Comparison of ENCODE assay signal across 24 mouse cellular contexts in the genomic region with DNA sequence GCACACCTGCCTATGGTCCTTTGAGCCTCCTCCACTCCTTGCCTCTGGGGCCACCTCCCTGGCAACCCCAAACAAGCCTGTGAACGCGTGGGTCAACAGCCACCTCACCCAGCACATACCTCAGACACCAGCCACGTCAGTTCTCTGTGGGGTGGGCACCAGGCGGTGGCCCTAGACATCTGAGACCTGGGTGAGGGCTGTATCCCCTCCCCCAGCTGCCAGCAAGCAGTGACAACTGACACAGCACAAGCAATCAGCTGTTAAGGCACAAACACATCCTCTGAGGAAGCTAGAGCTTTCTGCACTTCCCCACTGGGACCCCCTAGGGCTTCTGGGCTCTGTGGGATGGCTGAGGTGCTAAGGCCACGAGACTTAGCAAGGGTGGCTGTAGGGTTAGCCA. TPM values are rescaled to one million over a fixed set of nuclear protein-coding genes. Genes with fewer than 3 reads are reported as not detected.
A peak's percentile ranks its signal among the peaks of the same experiment; 100 is the strongest.
DNase-seq lines count a peak whose midpoint lies in the region; ATAC-seq and TF ChIP-seq lines count a peak whose summit lies in the region.
"Had no signal": no experiment of that assay in that cellular context is flagged by ENCODE, and none has a peak within 500 bp of the region (broad histone marks: within the 10 kb centered on the region; RNA-seq: fewer than 3 reads in every experiment).

No protein-coding gene starts in this region.

- peaks cover 100% of the 10 kb centered on the region for H3K4me1 ChIP-seq in erythroblast, embryonic 14.5 days (ENCODE audit: control insufficient read depth)
- H3K4me1 ChIP-seq in liver, embryonic 13.5 days (replicated peaks), result peaks cover 100% of the 10 kb centered on the region
- H3K4me1 ChIP-seq in liver, embryonic 11.5 days (replicated peaks; ENCODE audit: control insufficient read depth, insufficient read depth, low read length), result peaks cover 56% of the 10 kb centered on the region
- H3K4me1 ChIP-seq in bone marrow, adult 2 months (ENCODE audit: control insufficient read depth, insufficient read depth, low read length), result peaks cover 23% of the 10 kb centered on the region
- H3K4me1 ChIP-seq in liver, embryonic 15.5 days (replicated peaks), result peaks cover 100% of the 10 kb centered on the region
- H3K4me1 ChIP-seq: forebrain, embryonic 13.5 days; midbrain, embryonic 15.5 days had no signal

- WGBS in liver, embryonic 13.5 days (ENCODE audit: insufficient replicate concordance), result 60% methylated on average over 5 of the region's 5 CpGs
- 51% methylated on average over 5 of the region's 5 CpGs for WGBS in liver, embryonic 11.5 days
- WGBS in bone marrow, adult 2 months, result 48% methylated on average over 5 of the region's 5 CpGs
- WGBS in liver, embryonic 15.5 days (ENCODE audit: insufficient replicate concordance), result 56% methylated on average over 5 of the region's 5 CpGs

- H3K36me3 ChIP-seq in erythroblast, embryonic 14.5 days (ENCODE audit: control insufficient read depth), result peaks cover 100% of the 10 kb centered on the region
- H3K36me3 ChIP-seq in liver, embryonic 13.5 days, result peaks cover 44% of the 10 kb centered on the region
- H3K36me3 ChIP-seq in liver, embryonic 11.5 days (ENCODE audit: control insufficient read depth, insufficient read depth, low read length), result no peaks in the 10 kb centered on the region
- peaks cover 81% of the 10 kb centered on the region for H3K36me3 ChIP-seq in liver, embryonic 15.5 days (replicated peaks)
- H3K36me3 ChIP-seq: hindbrain, embryonic 12.5 days; limb, embryonic 15.5 days; midbrain, embryonic 15.5 days; neural tube, embryonic 15.5 days had no signal

- no peaks in the 10 kb centered on the region for H3K27me3 ChIP-seq in erythroblast, embryonic 14.5 days (ENCODE audit: control insufficient read depth)
- H3K27me3 ChIP-seq in liver, embryonic 13.5 days, result no peaks in the 10 kb centered on the region
- no peaks in the 10 kb centered on the region for H3K27me3 ChIP-seq in liver, embryonic 11.5 days (replicated peaks; ENCODE audit: control insufficient read depth, insufficient read depth, low read length)
- no peaks in the 10 kb centered on the region for H3K27me3 ChIP-seq in liver, embryonic 15.5 days
- H3K27me3 ChIP-seq: forebrain, embryonic 13.5 days; hindbrain, embryonic 12.5 days; limb, embryonic 15.5 days; midbrain, embryonic 15.5 days; neural tube, embryonic 15.5 days had no signal

- peak overlapping the region; percentile 56 for H3K4me2 ChIP-seq in liver, embryonic 13.5 days
- H3K4me2 ChIP-seq in liver, embryonic 11.5 days, result no peak overlapping the region
- peak overlapping the region; percentile 62 for H3K4me2 ChIP-seq in liver, embryonic 15.5 days
- H3K4me2 ChIP-seq: forebrain, embryonic 13.5 days; hindbrain, embryonic 12.5 days; limb, embryonic 15.5 days; midbrain, embryonic 15.5 days; neural tube, embryonic 15.5 days had no signal

- TF ChIP-seq CTCF in bone marrow, adult 2 months (IDR thresholded peaks at IDR 0.05; ENCODE audit: control insufficient read depth, insufficient read depth, low read length), result no peak

- no peaks in the 10 kb centered on the region for H3K9me3 ChIP-seq in erythroblast, embryonic 14.5 days (ENCODE audit: control insufficient read depth, low read length)
- no peaks in the 10 kb centered on the region for H3K9me3 ChIP-seq in liver, embryonic 13.5 days (replicated peaks)
- no peaks in the 10 kb centered on the region for H3K9me3 ChIP-seq in liver, embryonic 11.5 days (ENCODE audit: control insufficient read depth, low read length)
- no peaks in the 10 kb centered on the region for H3K9me3 ChIP-seq in liver, embryonic 15.5 days (replicated peaks)
- H3K9me3 ChIP-seq: forebrain, embryonic 13.5 days; hindbrain, embryonic 12.5 days; limb, embryonic 15.5 days; midbrain, embryonic 15.5 days; neural tube, embryonic 15.5 days had no signal

- ATAC-seq in erythroblast, adult 5-6 weeks (replicated peaks; ENCODE audit: low FRiP score, poor library complexity, severe bottlenecking), result no peak
- no peak for ATAC-seq in liver, embryonic 13.5 days (ENCODE audit: low read depth)
- ATAC-seq in liver, embryonic 11.5 days (replicated peaks; ENCODE audit: low FRiP score), result no peak
- ATAC-seq in liver, embryonic 15.5 days (ENCODE audit: insufficient read depth), result no peak
- ATAC-seq: activated CD4-positive, CD25-positive, alpha-beta regulatory T cell, adult 4 months; CD4-positive, CD25-positive, alpha-beta regulatory T cell, adult 4 months; forebrain, embryonic 13.5 days; inflammation-experienced regulatory T-cells, adult 6 months; midbrain, embryonic 15.5 days had no signal

- DNase-seq in liver, embryonic 13.5 days, result no peak
- DNase-seq in liver, embryonic 11.5 days (ENCODE audit: low spot score), result no peak
- no peak for DNase-seq in right cerebral cortex, postnatal 25 days
- no peak for DNase-seq in c-Kit-positive CD71-positive TER-119-positive erythroid progenitor cells, embryonic 14.5 days (ENCODE audit: low spot score)
- DNase-seq: adrenal gland, postnatal 10 days; cerebellum, adult 11-12 months; cerebellum, postnatal 14 days; embryo, embryonic 11 days; gastrocnemius, postnatal 36 days; layer of hippocampus, postnatal 36 days; lung, postnatal 10 days; right cerebral cortex, postnatal 14 days had no signal

- peak overlapping the region; percentile 98 for H3K27ac ChIP-seq in liver, embryonic 13.5 days
- no peak overlapping the region for H3K27ac ChIP-seq in liver, embryonic 11.5 days (ENCODE audit: low read depth, low read length)
- H3K27ac ChIP-seq in bone marrow, adult 2 months (ENCODE audit: control insufficient read depth, insufficient read depth, low read depth, low read length, poor library complexity), result peak overlapping the region; percentile 83
- H3K27ac ChIP-seq in liver, embryonic 15.5 days (replicated peaks), result peak overlapping the region; percentile 98
- H3K27ac ChIP-seq: forebrain, embryonic 13.5 days; hindbrain, embryonic 12.5 days; limb, embryonic 15.5 days; midbrain, embryonic 15.5 days; neural tube, embryonic 15.5 days had no signal

- no peak for TF ChIP-seq POLR2A in bone marrow, adult 2 months (IDR thresholded peaks at IDR 0.05; ENCODE audit: borderline replicate concordance, control insufficient read depth, low read depth, low read length)

- H3K9ac ChIP-seq in liver, embryonic 13.5 days, result peak overlapping the region; percentile 70
- H3K9ac ChIP-seq in liver, embryonic 11.5 days (ENCODE audit: low read depth, low read length), result no peak overlapping the region
- H3K9ac ChIP-seq in liver, embryonic 15.5 days, result peak overlapping the region; percentile 49; the same call in 1 of the 2 replicates
- H3K9ac ChIP-seq: forebrain, embryonic 13.5 days; hindbrain, embryonic 12.5 days; limb, embryonic 15.5 days; midbrain, embryonic 15.5 days; neural tube, embryonic 15.5 days had no signal

- H3K4me3 ChIP-seq in erythroblast, embryonic 14.5 days (replicated peaks), result peak overlapping the region; percentile 53
- 0 out of 2 replicates have a peak overlapping the region, but pooled peaks have one; percentile 3 for H3K4me3 ChIP-seq in liver, embryonic 13.5 days (replicated peaks)
- no peak overlapping the region for H3K4me3 ChIP-seq in liver, embryonic 11.5 days (ENCODE audit: low read depth, low read length)
- no peak overlapping the region for H3K4me3 ChIP-seq in bone marrow, adult 2 months (replicated peaks; ENCODE audit: control insufficient read depth, low read depth, low read length)
- 0 out of 2 replicates have a peak overlapping the region, but pooled peaks have one; percentile 25 for H3K4me3 ChIP-seq in liver, embryonic 15.5 days (replicated peaks)
- H3K4me3 ChIP-seq: forebrain, embryonic 13.5 days; hindbrain, embryonic 12.5 days; limb, embryonic 15.5 days; midbrain, embryonic 15.5 days; neural tube, embryonic 15.5 days had no signal

RNA-seq across cellular contexts. Expression of a gene that starts 14.2 kb away (rescaled TPM):
- 37.0 and 42.7 TPM in 2 replicates for polyA plus RNA-seq in erythroblast, embryonic 14.5 days (2012)
- 99.9 and 150 TPM in 2 replicates for total RNA-seq in erythroblast, adult 5-6 weeks (2015; ENCODE audit: low replicate concordance)
- 145 and 158 TPM in 2 replicates for total RNA-seq in erythroblast, adult 5-6 weeks (2017; ENCODE audit: low replicate concordance)
- 88.5 and 90.1 TPM in 2 replicates for polyA plus RNA-seq in liver, embryonic 13.5 days (2015; fragmentation: Nextera tagmentation; extraction: Ambion mirVana)
- polyA plus RNA-seq in liver, embryonic 11.5 days (2014; fragmentation: Nextera tagmentation; extraction: Ambion mirVana), result 16.5 and 16.9 TPM in 2 replicates
- polyA plus RNA-seq in bone marrow, adult 2 months (2011; ENCODE audit: insufficient read depth, insufficient read length, low replicate concordance, missing spikeins), result 98.5 and 111 TPM in 2 replicates
- polyA plus RNA-seq in liver, embryonic 15.5 days (2015; fragmentation: Nextera tagmentation; extraction: Ambion mirVana), result 113 and 118 TPM in 2 replicates

Comparison
In these comparisons a context has a peak if more than half of its experiments do, and no peak if none do; other contexts are left out.
1. H3K4me3 ChIP-seq: peak in erythroblast, embryonic 14.5 days (single experiment), liver, embryonic 13.5 days (single experiment) and liver, embryonic 15.5 days (single experiment); none in liver, embryonic 11.5 days (single experiment) and bone marrow, adult 2 months (single experiment).